Mouse (Mus musculus) heart, postnatal 10 days (tissue): ENCODE data around the gene Rprd1b. TPM values are rescaled to one million over a fixed set of nuclear protein-coding genes. Genes with fewer than 3 reads are reported as not detected.

Source experiments
- DNase-seq, 2 experiments: peaks; one replicate each; pipeline ENCODE4 v3.0.0; 2021
- intact Hi-C: fragments of 180-260 bp; cut with DNase I; formaldehyde crosslinking; loops from one replicate; pipeline ENCODE4 v1.15.1; 2025
- total RNA-seq, 2 experiments: library from RNA; stranded (reverse); gene quantifications; 2 replicates each; pipeline ENCODE4 v1.2.3; 2021

Rprd1b gene
- total RNA-seq, 2 experiments from 2014 or later: 30.0 to 32.4 TPM

DNA sequence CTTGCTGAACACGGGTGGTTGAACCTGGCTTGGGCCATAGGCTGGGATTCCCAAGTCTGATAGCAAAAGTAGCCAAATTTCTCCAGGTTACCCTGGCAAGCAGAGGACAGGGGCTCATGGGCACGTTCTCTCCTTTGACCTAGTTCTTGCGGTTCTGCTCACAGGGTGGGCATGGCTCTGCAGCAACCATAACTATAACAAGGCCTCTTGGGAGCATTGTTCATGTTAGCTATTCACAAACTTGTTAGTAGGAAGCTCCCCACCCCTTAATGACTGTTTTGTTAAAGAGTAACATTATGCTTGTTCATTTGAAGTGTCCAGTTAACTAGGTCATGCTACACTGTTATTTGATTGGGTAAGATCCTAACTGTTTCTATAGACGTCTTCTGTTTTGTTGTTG lies 137.5 kb downstream of the Rprd1b start:
- no peak for DNase-seq
- intact Hi-C loops: no loop called here

DNA sequence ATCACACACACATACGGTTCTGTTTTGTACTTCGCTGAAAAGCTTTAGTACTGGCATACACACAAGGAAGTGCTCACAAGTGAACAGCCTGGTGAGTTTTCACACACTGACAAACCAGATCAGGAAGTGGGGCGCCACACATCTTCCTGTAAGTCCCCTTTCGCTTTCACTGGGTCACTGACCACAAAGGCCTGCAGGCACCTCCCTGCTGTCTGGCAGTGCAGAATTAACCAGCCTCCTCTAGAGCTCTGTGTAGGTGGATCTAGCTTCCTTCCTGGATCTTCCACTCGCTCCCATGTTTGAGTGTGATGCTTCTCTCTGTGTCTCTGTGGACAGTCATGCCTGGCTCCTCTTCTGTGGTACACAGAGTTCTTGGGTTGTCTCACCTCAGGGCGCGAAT lies 138.3 kb downstream of the Rprd1b start:
- DNase-seq: peak; percentile 40 to 46
- intact Hi-C loops: no loop called here

DNA sequence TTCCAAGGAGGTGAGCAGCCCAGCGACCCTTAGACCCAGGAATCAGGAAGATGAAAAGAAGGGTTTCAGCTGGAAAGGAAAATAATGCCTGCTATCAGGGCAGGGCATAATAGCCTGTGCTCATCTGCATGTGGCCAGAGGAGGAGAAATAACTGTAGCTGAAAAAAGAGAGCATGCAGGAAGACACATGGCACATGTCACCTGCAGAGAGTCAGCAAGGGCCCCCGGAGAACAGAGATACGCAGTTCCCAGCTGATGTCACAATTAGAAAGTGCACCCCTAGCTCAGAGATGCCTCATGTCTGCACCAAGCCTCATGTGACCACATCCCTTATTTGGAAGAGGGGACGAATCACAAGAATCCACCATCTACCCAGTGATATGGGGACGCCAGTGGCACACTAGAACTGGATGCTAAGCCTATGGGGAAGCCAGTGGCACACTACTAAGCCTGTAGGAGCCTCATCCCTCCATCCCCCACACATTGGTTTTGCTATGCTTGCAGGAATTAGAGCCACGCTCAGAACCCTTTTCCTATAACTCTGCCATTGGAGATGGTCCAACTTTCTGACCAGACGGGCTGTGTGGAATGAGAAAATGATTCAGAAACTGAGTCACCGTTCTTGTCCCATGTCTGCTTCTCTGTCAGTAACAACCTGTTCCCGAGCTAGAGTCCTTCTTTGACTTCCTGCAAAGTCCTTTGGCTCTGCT lies 139.4 kb downstream of the Rprd1b start:
- peak in 1 of 2 experiments; percentile 15 for DNase-seq

DNA sequence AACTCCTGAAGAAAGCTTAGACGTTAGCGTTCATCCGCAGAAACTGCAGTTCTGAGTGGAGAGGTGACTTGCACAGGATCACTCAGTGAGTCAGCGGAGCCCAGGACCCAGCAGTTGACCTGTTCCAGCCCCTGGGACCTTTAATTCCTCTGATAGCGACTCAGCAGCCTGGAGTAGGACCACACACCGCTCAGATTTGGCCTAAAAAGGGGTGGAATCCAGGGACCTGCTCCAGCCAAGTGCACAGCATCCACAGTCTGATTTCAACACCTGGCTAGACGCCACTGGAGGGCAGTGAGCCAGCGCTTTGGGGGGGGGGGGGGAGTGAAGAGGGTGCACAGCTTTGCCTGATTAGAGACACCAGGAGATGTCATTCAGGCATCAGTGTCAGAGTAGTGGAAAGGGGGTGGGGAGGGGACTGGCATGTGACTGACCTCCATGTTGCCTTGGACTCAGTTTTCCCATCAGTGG lies 140.5 kb downstream of the Rprd1b start:
- DNase-seq: peak; percentile 72 to 75
- intact Hi-C loops: no loop called here

More for the DNA sequence above, 139.4 kb downstream of the Rprd1b start:
- intact Hi-C loops: no loop called here

DNA sequence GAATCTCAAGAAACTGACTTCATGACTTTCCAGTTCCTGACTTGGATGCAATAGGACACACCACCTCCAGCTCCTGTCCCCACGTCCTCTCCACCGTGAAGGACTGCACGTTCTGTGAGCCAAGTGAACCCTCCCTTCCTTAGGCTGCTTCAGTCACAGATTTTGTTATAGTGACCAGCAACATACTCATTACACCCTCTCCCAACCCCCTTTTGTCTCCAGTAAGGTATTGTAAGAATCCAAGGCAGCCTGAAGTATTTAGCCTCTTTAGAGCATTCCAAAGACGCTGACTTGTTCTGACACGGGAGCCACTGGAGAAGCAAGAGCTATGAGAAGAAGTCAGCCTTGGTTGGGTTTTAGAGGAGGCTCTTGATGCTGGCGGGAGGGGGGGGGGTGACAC lies 141.1 kb downstream of the Rprd1b start:
- intact Hi-C loops: no loop called here

DNA sequence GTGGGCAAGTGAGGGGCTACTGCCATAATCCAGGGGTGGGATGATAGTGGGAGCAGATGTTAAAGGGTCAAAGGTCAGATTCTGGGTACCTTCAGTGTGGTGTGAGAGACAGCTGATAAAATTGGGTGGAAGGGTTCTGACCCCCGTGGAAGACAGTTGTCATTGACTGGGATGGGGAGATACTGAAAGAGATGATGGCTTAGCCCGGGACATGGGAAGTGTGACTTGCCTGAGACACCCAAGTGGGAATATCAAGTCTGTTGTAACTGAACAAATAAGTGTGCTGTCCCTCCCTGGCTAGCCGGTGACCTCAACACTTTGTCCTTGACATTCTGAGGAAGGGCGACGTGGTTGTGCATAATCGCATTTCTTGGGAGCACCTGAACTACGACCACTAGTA lies 141.5 kb downstream of the Rprd1b start:
- DNase-seq: peak in 1 of 2 experiments; percentile 4
- intact Hi-C loops: no loop called here

More for the DNA sequence above, 141.1 kb downstream of the Rprd1b start:
- peak in 1 of 2 experiments; percentile 10 for DNase-seq

DNA sequence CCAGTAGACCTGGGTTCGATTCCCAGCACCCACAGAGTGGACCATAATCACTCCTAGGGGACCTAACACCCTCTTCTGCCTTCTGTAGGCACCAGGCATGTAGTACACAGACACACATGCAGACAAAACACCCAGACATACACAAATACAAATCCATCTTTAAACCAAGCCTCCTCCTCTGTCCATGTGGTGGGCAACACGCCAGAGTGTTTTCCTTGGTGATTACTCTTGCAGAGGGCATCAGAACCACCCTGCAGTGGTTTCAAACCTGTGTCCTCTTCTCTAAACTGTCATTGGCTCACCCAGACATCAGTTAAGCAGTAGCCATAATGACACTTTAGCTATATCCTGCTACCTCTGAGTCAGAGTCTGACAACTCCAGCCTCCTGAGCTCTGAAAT lies 142.1 kb downstream of the Rprd1b start:
- intact Hi-C loops: no loop called here
- peak in 1 of 2 experiments; percentile 9 for DNase-seq

DNA sequence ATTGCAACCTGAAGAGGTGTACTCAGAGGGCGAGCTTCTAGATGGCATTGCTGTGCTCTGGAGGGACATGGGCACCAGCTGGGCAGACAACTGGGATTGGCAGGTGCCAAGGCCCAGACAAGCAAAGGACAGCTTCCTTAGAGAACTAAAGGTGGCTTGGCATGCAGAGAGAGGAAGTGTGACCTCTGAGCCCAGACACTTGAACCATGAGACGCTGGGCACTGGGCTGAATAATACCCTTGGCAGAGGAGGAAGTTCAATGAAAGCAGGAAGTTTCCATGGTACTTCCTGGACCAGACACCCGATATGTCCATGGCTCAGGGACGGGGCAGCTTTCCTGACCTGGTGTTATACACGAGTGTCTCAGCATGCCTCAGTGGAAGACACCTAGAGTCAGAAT lies 146.1 kb downstream of the Rprd1b start:
- DNase-seq: peak in 1 of 2 experiments; percentile 4
- intact Hi-C loops: no loop called here

DNA sequence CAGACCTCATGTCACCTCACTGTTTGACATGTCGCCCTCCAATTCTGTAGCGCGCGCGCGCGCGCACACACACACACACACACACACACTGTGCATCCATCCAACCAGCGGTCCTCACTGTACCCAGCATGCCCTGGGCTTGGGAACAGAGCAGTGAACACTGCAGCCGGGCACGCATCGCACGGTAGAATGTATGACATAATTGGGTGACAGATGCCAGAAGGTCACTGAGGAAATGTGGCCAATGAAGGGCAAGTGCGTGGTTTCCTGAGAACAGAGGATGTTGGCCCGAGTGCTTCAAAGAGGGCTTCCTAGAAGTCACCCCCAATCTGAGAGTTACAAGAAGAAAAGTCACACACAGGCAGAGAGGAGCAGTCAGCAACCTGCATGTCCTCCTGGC lies 146.7 kb downstream of the Rprd1b start:
- intact Hi-C loops: no loop called here

DNA sequence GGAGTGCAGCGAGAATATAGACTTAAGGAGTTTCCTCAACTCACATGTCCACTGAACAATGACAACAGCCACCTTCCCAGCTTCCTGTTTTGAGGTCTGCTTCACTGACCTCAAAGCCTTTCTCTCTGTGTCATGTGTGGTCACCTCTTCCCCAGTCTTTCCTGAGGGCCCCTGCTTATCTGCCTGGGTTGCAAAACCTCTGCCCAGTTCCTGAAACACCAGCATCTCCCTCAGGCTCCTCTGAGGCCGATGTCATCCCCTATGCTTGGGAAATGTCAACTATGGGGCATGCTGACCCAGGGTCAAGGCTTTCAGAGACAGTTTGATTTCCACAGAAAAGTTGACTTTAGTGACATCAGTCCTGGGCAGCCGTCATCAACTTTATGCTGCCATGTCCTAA lies 147.1 kb downstream of the Rprd1b start:
- intact Hi-C loops: no loop called here
- peak in 1 of 2 experiments; percentile 11 for DNase-seq

More for the DNA sequence above, 146.7 kb downstream of the Rprd1b start:
- DNase-seq: peak in 1 of 2 experiments; percentile 20

DNA sequence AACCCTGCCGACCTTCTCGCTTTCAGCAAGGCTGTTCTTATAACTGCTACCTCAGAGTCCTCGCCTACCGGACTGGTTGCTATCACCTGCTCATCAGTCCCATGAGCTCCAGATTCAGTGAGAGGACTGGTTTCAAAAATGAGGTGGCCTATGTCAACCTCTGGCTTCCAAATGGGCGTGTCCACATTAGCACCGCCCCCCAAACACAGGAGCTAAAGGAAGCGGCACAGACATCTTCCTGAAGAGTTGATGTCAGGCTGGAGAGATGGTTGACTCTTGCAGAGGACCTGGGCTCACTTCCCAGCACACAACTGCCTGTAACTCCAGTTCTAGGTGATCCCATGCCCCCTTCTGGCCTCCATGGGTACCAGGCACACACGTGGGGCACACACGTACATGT lies 148.5 kb downstream of the Rprd1b start:
- intact Hi-C loops: no loop called here
- no peak for DNase-seq

DNA sequence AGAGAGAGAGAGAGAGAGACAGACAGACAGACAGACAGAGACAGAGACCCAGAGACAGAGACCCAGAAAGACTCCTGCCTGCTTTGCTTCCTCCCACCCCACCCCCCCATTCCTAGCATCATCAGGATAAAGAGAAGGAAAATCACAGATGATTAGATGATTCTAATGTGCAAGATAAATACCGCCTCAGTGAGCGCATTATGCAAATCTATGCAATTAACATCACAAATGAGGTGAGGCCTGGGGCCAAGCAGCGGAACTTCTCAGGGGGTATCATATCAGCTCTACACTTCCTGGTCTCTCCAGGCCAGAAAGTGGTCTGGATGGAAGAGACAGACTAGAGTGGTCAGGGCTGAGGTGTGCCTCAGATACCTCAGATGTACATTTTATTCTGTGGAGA lies 149.3 kb downstream of the Rprd1b start:
- intact Hi-C loops: no loop called here
- no peak for DNase-seq

DNA sequence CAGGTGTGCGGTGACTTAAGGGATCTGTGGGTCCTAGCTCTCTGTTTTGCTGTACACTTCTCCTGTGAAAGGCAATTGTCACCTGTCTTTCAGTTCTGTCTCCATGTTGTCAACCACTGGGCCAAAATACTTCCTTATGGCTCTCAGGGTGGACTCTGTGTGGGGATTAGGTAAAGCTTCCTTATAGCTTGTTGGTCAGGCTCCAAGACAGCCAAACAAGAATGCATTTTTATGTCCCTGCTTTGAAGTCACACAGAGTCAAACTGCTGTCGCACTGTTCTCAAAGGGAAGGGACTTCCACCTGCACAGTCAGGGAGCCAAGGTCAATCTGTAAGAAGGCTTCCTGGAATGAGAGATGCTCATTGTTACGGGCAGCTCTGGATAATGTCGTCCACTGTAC lies 149.8 kb downstream of the Rprd1b start:
- intact Hi-C loops: no loop called here
- peak in 1 of 2 experiments; percentile 4 for DNase-seq

DNA sequence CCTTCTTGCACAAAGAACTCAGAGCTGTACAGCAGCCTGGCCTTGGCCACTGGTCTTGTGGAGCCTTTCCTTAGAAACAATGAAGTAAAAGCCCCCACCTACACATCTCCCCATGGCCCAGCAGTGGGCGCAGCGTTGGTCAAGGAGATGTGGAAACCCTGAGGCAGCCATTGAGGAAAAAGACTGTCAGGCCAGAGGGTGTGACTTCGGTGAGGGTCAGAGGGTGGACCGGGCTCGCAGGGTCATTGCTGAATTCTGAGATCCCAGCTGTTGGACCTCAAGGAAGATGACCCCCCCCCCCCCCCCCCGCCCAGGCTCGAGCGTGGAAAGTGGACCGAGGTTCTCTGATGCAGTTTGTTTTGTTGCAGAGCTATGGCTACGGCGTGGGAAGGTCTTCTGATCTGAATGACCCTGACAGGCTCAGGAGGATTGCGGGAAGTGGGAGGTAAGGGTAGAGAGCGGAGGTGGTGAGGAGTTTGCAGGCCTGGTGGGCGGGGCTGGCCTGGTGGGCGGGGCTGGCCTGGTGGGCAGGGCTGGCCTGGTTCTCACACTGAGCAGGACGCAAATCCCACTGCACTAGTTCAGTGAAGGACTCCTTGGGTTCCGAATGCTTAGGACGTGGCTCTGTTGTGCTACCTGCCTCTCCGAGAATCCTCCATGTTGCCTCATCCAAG lies 150.5 kb downstream of the Rprd1b start:
- intact Hi-C loops: no loop called here
- peak; percentile 84 to 88 for DNase-seq

DNA sequence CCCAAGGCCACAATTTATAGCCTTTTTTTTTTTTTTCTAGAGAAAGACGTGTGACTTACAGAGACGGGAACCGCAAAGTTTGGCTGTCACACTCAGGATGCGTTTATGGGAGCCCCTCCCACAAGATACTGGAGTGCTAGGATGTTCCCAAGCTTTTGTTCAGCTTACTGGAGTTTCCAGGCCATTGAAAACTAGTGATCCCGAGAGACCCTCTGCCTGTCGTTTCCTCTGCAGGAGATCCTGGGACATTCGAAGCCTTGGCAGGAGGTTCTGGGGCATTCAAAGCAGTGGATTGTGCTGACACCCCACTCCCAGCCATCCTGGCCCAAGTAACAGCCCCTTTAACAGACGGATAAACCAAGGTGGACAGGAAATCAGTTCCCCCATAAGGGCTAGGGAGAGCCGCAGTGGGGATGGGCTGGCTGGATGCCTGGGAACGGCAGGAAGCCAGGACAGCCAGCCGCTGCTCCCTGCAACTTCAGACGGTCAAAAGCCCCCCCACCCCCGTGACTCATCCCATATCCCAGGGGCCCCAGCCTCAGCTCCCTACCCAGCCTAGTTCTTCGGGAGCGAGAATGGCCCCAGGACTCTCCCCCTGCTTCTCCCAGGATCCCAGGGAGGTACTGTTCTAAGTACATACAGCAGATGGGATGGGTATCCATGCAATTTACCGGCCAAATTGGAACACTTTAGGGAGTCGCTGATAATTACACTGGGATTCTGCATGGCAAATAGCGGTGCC lies 151.2 kb downstream of the Rprd1b start:
- DNase-seq: peak; percentile 78 to 82
- intact Hi-C loops: no loop called here

DNA sequence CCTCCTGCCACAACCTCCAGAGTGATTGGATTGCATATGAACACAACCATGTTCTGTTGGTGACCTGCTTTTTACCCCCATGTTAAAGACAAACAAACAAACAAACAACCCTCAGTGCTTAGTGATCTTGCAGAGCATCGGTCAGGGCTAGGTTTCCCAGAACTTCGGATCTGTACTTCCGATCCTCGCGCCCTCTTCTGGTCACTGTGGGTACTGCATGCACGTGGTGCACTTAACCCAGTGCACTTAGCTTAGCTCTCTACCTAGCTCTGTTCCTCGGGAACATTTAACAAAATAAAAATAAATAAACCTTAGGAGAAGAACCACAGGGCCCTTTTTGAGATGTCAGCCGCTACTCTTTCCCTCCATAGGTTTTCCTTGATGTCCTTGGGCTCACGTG lies 152.5 kb downstream of the Rprd1b start:
- intact Hi-C loops: no loop called here
- DNase-seq: peak; percentile 54 to 83

Other genes starting within 250 kb of the Rprd1b start
- gene Vstm2l, start 113.8 kb upstream of the Rprd1b start, total RNA-seq: under 1 TPM in 1 of 2 experiments, not detected in 1; 0.20 TPM
- gene Tti1, start 64 bp upstream of the Rprd1b start, total RNA-seq: 10 to 100 TPM; 21.3 to 26.1 TPM
- 100 to 1,000 TPM; 162 to 208 TPM for gene Tgm2, start 117.9 kb downstream of the Rprd1b start, total RNA-seq
- gene D630003M21Rik, start 200.7 kb downstream of the Rprd1b start, total RNA-seq: 1 to 10 TPM; 8.6 to 8.7 TPM
- gene Bpi, start 229.6 kb downstream of the Rprd1b start, total RNA-seq: not detected